Mouse (Mus musculus) heart, postnatal 0 days (tissue): Measurements from ENCODE around the gene Krt32.

Source experiments
- CTCF ChIP-seq: IDR thresholded peaks from 2 replicates; pipeline ENCODE4 v1.5.1; 2016; ENCODE audit warnings: antibody characterized with exemption, control low read depth, low read depth
- EP300 ChIP-seq: IDR thresholded peaks from 2 replicates; pipeline ENCODE4 v1.6.1; 2016; ENCODE audit warnings: antibody characterized with exemption, low read depth

GRCm38 (mm10) chr11:100050451-100050850, 37.6 kb downstream of the Krt32 start, which contains the start of gene Krt31:
- TF ChIP-seq CTCF (no peak), EP300 (no peak)
